Comparison of ENCODE assay signal across 8 mouse cellular contexts in genomic region chr13:24761083-24761402, GRCm38 (mm10). TPM values are rescaled to one million over a fixed set of nuclear protein-coding genes. Genes with fewer than 3 reads are reported as not detected.
DNase-seq lines count a peak whose midpoint lies in the region; ATAC-seq and TF ChIP-seq lines count a peak whose summit lies in the region.

No protein-coding gene starts in this region.

- H3K4me2 ChIP-seq in liver, embryonic 11.5 days = peak overlapping the region; percentile 79
- H3K4me2 ChIP-seq in stomach, embryonic 15.5 days = peak overlapping the region; percentile 80

- ATAC-seq in liver, embryonic 11.5 days (replicated peaks; ENCODE audit: low FRiP score) = no peak
- no peak for ATAC-seq in stomach, embryonic 15.5 days (ENCODE audit: insufficient read depth, low FRiP score, low read depth)

- no peaks in the 10 kb centered on the region for H3K4me1 ChIP-seq in cerebellum, adult 2 months (ENCODE audit: control insufficient read depth, insufficient read depth, low read length)
- peaks cover 2% of the 10 kb centered on the region; the same call in 1 of the 2 replicates for H3K4me1 ChIP-seq in spleen, adult 2 months (ENCODE audit: control insufficient read depth, insufficient read depth, insufficient read length)
- peaks cover 24% of the 10 kb centered on the region for H3K4me1 ChIP-seq in liver, embryonic 11.5 days (replicated peaks; ENCODE audit: control insufficient read depth, insufficient read depth, low read length)
- H3K4me1 ChIP-seq in stomach, embryonic 15.5 days = no peaks in the 10 kb centered on the region; the same call in 1 of the 2 replicates

- no peak for TF ChIP-seq POLR2A in cerebellum, adult 2 months (IDR thresholded peaks at IDR 0.05; ENCODE audit: borderline replicate concordance, insufficient read depth, low read length)
- TF ChIP-seq POLR2A in spleen, adult 2 months (IDR thresholded peaks at IDR 0.05; ENCODE audit: low read depth, low read length) = no peak

- no peaks in the 10 kb centered on the region for H3K9me3 ChIP-seq in liver, embryonic 11.5 days (ENCODE audit: control insufficient read depth, low read length)
- no peaks in the 10 kb centered on the region for H3K9me3 ChIP-seq in stomach, embryonic 15.5 days

- H3K27me3 ChIP-seq in cerebellum, adult 2 months (ENCODE audit: control insufficient read depth, insufficient read depth, low read length) = no peaks in the 10 kb centered on the region
- no peaks in the 10 kb centered on the region for H3K27me3 ChIP-seq in spleen, adult 2 months (ENCODE audit: control insufficient read depth, insufficient read depth, low read length)
- H3K27me3 ChIP-seq in liver, embryonic 11.5 days (replicated peaks; ENCODE audit: control insufficient read depth, insufficient read depth, low read length) = no peaks in the 10 kb centered on the region
- H3K27me3 ChIP-seq in stomach, embryonic 15.5 days (replicated peaks) = no peaks in the 10 kb centered on the region

- TF ChIP-seq CTCF in cerebellum, adult 2 months (IDR thresholded peaks at IDR 0.05; ENCODE audit: borderline replicate concordance, insufficient read depth, low read depth, low read length) = no peak
- TF ChIP-seq CTCF in spleen, adult 2 months (IDR thresholded peaks at IDR 0.05; ENCODE audit: extremely low read depth, insufficient read depth, insufficient read length, insufficient replicate concordance) = no peak

- H3K9ac ChIP-seq in liver, embryonic 11.5 days (ENCODE audit: low read depth, low read length) = peak overlapping the region; percentile 100
- peak overlapping the region; percentile 54; the same call in 1 of the 2 replicates for H3K9ac ChIP-seq in stomach, embryonic 15.5 days

- 9% methylated on average over 10 of the region's 10 CpGs for WGBS in cerebellum, adult 2 months
- WGBS in spleen, adult 2 months = 1% methylated on average over 10 of the region's 10 CpGs
- 4% methylated on average over 10 of the region's 10 CpGs for WGBS in liver, embryonic 11.5 days
- 2% methylated on average over 10 of the region's 10 CpGs for WGBS in stomach, embryonic 15.5 days

- 0 out of 2 replicates have a peak, but pooled peaks cover 1% of the 10 kb centered on the region for H3K36me3 ChIP-seq in spleen, adult 2 months (ENCODE audit: control insufficient read depth, insufficient read depth, low read length)
- H3K36me3 ChIP-seq in liver, embryonic 11.5 days (ENCODE audit: control insufficient read depth, insufficient read depth, low read length) = peaks cover 26% of the 10 kb centered on the region
- no peaks in the 10 kb centered on the region for H3K36me3 ChIP-seq in stomach, embryonic 15.5 days

- peak overlapping the region; percentile 81 for H3K4me3 ChIP-seq in cerebellum, adult 2 months (replicated peaks; ENCODE audit: insufficient read depth, low read depth, low read length)
- peak overlapping the region; percentile 95 for H3K4me3 ChIP-seq in spleen, adult 2 months (ENCODE audit: extremely low read depth, insufficient read depth, insufficient read length)
- peak overlapping the region; percentile 95 for H3K4me3 ChIP-seq in liver, embryonic 11.5 days (ENCODE audit: low read depth, low read length)
- peak overlapping the region; percentile 99 for H3K4me3 ChIP-seq in stomach, embryonic 15.5 days (replicated peaks)

- H3K27ac ChIP-seq in cerebellum, adult 2 months (ENCODE audit: insufficient read depth, low read length) = no peak overlapping the region
- H3K27ac ChIP-seq in spleen, adult 2 months (ENCODE audit: insufficient read depth, low read length) = peak overlapping the region; percentile 37; the same call in 1 of the 2 replicates
- peak overlapping the region; percentile 98 for H3K27ac ChIP-seq in liver, embryonic 11.5 days (ENCODE audit: low read depth, low read length)
- H3K27ac ChIP-seq in stomach, embryonic 15.5 days = peak overlapping the region; percentile 98

- no peak for DNase-seq in cerebellum, adult 2 months
- DNase-seq in cerebellum, adult 8-10 months = no peak
- DNase-seq in spleen, adult 2 months (ENCODE audit: low read depth in 1 of 2, low spot score in 2 of 2) = no peak
- DNase-seq in spleen, adult 12 weeks (ENCODE audit: low spot score) = no peak
- DNase-seq in liver, embryonic 11.5 days (ENCODE audit: low spot score) = no peak
- no peak for DNase-seq in urinary bladder, postnatal 36 days (ENCODE audit: low spot score in 2 of 2)
- DNase-seq in thymus, adult 18-20 months = no peak

RNA-seq across cellular contexts. Expression of gene Gmnn, which starts 0.7 kb away (rescaled TPM):
- polyA plus RNA-seq in cerebellum, adult 2 months (2012; rRNA removed) = 7.9 and 8.3 TPM in 2 replicates
- polyA plus RNA-seq in spleen, adult 2 months (2012; rRNA removed) = 1.7 and 2.7 TPM in 2 replicates
- polyA plus RNA-seq in liver, embryonic 11.5 days (2014; fragmentation: Nextera tagmentation; extraction: Ambion mirVana) = 212 and 218 TPM in 2 replicates
- polyA plus RNA-seq in stomach, embryonic 15.5 days (2015; fragmentation: Nextera tagmentation; extraction: Ambion mirVana) = 111 TPM in 2 replicates

RNA-seq across cellular contexts. Expression of gene Armh2, which starts 20.0 kb away (rescaled TPM):
- not detected in 2 replicates for polyA plus RNA-seq in cerebellum, adult 2 months (2012; rRNA removed)
- polyA plus RNA-seq in spleen, adult 2 months (2012; rRNA removed) = 0.11 TPM in 1 of 2 replicates, not detected in the other
- not detected in 2 replicates for polyA plus RNA-seq in liver, embryonic 11.5 days (2014; fragmentation: Nextera tagmentation; extraction: Ambion mirVana)
- not detected in 2 replicates for polyA plus RNA-seq in stomach, embryonic 15.5 days (2015; fragmentation: Nextera tagmentation; extraction: Ambion mirVana)

RNA-seq across cellular contexts. Expression of gene BC005537, which starts 40.4 kb away (rescaled TPM):
- polyA plus RNA-seq in cerebellum, adult 2 months (2012; rRNA removed) = 106 and 107 TPM in 2 replicates
- polyA plus RNA-seq in spleen, adult 2 months (2012; rRNA removed) = 21.0 and 22.6 TPM in 2 replicates
- polyA plus RNA-seq in liver, embryonic 11.5 days (2014; fragmentation: Nextera tagmentation; extraction: Ambion mirVana) = 18.3 and 18.8 TPM in 2 replicates
- 12.5 and 14.2 TPM in 2 replicates for polyA plus RNA-seq in stomach, embryonic 15.5 days (2015; fragmentation: Nextera tagmentation; extraction: Ambion mirVana)

Comparison
In these comparisons a context has a peak if more than half of its experiments do, and no peak if none do; other contexts are left out.
1. RNA of gene Gmnn, which starts 0.7 kb away (polyA plus RNA-seq): 212 to 218 TPM in liver, embryonic 11.5 days and 111 TPM in stomach, embryonic 15.5 days; 7.9 to 8.3 TPM in cerebellum, adult 2 months and 1.7 to 2.7 TPM in spleen, adult 2 months; every median in the first group is over 10 times any median in the second.
2. Peak in every context shown above with its lines, with median percentiles within 50 percentile points of each other: H3K4me3 ChIP-seq.